Mouse (Mus musculus) splenic B cell, adult 2 months (primary cell): ENCODE results near the gene Lrriq4.
A peak's percentile ranks its signal among the peaks of the same experiment; 100 is the strongest.
"Not testable (repeated sequence)": the region's sequence is repeated elsewhere in the genome, so short reads cannot be mapped to it uniquely, and the experiment has no call there.

Experiments used
- DNase-seq: peaks from one replicate; pipeline ENCODE4 v3.0.0-alpha.2; 2011; ENCODE audit warnings: low read depth, low spot score
- H3K27me3 ChIP-seq: 2 replicates; pipeline ENCODE4 v1.6.1; 2012; ENCODE audit warnings: mild to moderate bottlenecking, low read length, moderate library complexity, mixed read lengths; ENCODE audit not compliant: control insufficient read depth, poor library complexity, insufficient read depth, severe bottlenecking
- H3K36me3 ChIP-seq: 2 replicates; pipeline ENCODE4 v1.6.1; 2012; ENCODE audit warnings: mild to moderate bottlenecking, low read length, moderate library complexity, mixed read lengths; ENCODE audit not compliant: control insufficient read depth, poor library complexity, insufficient read depth, severe bottlenecking

Gene Lrriq4

DNA sequence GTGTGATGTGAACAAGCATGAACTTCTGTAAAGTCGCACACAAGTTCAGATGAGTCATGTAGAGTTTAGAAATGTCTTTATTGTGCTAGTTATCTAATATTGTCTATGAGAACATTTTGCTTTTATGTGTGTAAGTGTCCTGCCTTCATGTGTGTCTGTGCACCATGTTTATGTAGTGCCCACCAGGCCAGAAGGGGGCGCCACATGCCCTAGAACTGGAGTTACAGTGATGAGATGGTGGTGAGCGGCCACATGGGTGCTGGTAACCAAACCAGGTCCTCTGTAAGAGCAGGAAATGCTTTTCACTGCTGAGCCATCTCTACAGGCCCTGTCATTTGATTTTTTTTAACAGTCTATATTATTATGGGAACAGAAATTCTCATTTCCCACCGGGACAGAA is 8.7 kb upstream of the Lrriq4 start:
- no peak for DNase-seq
- no peaks in the 10 kb centered on the region for H3K36me3 ChIP-seq
- H3K27me3 ChIP-seq, result no peaks in the 10 kb centered on the region

DNA sequence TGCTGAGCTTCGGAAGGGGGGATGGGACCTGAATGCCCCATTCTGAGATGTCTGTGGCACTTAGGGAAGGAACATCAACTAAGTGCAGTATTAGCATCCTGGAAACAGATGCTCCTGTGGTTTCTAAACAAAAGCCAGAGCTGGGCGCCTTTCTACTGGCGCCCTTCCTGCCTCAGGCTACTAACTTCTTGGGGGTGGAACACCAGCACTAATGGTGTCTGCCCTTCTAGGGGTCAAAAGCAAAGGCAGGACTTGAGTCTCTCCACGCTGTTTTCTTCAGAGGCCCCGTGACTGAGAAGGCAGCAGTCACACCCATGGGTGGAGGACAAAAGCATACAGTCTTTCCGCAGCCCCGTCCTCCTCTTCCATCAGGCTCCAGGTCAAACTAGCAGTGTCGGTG is 2.5 kb downstream of the Lrriq4 start:
- DNase-seq, result no peak
- Histone ChIP-seq H3K36me3 (no peaks in the 10 kb centered on the region), H3K27me3 (no peaks in the 10 kb centered on the region)

DNA sequence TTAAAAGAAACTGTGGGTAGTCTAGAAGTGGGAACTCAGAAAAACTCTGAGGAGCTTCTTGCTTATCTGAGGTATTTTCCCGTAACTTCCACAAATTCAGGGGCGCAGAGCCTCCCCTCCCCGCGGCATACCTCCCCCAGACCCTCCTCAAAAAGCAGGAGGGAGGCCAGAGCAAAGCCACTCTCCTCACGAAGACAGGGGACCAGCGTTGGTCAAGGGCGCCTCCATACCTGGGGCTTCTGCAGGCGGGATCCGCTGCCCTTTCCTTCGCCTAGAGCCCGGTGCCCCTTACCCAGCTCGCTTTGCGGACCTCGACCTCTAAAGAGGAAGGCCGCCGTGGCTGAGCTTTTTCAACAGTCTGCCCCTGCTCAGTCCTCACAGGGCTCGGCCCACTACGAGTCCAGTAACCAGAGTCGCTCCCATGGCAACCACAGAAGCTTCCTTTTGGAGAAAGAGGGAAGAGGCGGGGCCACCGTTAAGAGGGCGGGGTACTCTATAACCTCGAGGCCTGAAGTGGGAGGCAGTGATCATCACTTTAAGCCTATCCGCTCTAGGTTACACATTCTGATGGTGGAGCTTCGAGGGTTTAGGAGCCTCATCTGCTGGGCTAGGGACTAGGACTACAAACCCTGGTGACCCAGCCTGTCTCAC is 3.3 kb downstream of the Lrriq4 start, which contains the start of gene Lrrc34:
TSS of gene Lrrc34 (minus strand) at position 430 of the 651 bp plus-strand sequence.
- DNase-seq, result peak; percentile 13

DNA sequence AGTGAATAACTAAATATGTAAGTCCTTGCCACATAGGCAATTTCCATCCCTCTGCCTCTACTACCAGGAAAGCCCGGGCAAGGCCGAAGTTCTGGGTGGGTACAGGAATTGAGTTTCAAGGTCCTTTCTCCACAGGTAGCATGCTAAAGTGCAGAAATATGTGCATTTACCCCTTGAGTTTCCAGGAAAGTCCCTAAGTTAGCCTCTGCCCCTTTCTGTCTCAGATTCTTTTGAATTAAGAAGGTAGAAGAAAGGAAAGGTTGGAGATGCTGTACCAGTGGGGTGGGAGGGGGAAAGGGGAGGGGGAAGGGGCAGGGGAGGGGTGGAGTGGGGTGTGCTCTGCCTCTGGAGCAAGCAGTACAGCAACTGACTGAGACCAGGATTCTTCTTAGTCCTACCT is 4.2 kb downstream of the Lrriq4 start:
- DNase-seq, result no peak
- Histone ChIP-seq H3K27me3 (no peaks in the 10 kb centered on the region), H3K36me3 (no peaks in the 10 kb centered on the region)

More for the DNA sequence above, 3.3 kb downstream of the Lrriq4 start, which contains the start of gene Lrrc34:
- Histone ChIP-seq H3K27me3 (no peaks in the 10 kb centered on the region), H3K36me3 (no peaks in the 10 kb centered on the region)

DNA sequence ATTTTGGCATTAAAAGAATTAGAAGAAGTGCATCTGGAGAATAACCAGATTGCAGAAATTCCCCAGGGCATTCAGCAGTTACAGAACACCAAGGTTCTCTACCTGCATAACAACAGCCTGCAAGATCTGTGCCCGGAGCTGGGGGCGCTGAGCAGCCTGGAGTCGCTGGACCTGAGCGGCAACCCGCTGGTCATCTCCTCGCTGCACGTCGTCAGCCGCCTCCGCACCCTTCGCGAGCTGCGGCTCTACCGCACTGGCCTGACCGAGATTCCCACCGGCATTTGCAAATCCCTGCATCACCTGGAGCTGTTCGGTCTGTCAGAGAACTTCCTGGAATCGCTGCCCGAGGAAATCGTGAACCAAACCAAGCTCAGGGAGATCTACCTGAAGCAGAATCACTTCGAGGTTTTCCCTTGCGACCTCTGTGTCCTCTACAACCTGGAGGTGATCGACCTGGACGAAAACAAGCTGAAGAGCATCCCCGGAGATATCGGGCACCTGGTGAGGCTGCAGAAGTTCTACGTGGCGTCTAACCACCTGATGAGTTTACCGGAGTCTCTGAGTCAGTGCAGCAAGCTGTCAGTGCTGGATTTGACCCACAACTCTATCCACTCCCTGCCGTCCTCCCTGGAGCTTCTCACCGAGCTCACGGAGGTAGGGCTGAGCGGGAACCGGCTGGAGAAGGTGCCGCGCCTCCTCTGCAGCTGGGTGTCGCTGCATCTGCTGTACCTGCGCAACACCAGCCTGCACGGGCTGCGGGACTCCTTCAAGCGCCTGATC is 5.9 kb downstream of the Lrriq4 start:
- peak; percentile 9 for DNase-seq
- no peaks in the 10 kb centered on the region for H3K36me3 ChIP-seq
- H3K27me3 ChIP-seq, result no peaks in the 10 kb centered on the region

DNA sequence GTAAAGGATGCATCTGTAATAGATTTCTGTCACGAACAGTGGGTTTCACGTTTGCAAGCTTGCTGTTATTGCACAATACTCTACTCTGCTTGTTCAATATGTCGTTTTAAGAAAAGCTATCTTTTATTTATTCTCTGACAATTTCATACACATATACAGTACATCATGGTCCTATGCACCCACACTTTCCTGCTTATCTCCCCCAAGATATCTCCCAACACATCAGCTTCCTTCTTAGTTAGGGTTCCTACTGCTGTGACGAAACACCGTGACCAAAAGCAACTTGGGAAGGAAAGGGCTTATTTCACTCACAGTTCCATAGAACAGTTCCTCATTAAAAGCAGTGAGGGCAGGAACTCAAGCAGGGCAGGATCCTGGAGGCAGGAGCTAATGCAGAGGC is 11.6 kb downstream of the Lrriq4 start:
- H3K27me3 ChIP-seq, result no peaks in the 10 kb centered on the region
- no peak for DNase-seq

DNA sequence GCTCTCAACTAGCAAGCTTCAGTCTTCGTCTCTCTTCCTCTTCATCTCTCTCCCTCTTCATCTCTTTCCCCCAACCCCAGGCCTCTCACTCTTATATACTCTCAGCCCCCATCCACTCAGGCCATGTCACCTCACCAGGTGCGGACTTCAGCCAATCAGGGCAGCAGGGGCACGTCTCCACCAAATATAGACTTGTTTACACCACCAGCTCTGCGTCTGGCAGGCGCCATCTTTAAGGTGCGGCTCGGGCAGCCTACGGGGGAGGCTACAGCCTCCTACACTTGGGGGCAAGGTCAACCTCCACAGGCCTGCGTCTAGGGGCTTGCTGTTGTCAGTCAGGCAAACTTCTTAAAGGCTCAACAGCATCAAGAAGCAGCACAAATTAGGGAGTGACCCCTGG is 14.2 kb downstream of the Lrriq4 start:
- no peak for DNase-seq
- no peaks in the 10 kb centered on the region for H3K36me3 ChIP-seq
- H3K27me3 ChIP-seq, result no peaks in the 10 kb centered on the region

More for the DNA sequence above, 11.6 kb downstream of the Lrriq4 start:
- no peaks in the 10 kb centered on the region for H3K36me3 ChIP-seq

DNA sequence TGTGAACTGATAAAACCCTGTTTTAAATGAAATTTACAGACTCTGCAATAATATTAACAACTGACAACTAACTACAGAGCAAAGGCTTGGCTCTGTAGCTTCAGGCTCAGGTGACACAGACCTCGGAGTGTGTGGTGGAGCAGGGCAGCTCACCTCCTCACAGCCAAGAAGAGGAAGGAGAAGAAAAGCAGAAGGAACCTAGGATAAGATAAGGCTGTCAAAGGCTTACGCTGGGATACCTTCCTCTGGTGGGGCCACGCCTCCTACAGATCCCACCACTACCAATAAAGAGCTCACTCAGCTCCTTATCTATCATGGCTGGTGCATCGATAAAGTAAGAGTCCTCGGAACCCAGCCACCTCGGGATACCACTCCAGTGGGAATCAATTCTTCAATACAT is 38.9 kb downstream of the Lrriq4 start:
- no peak for DNase-seq
- Histone ChIP-seq H3K36me3 (no peaks in the 10 kb centered on the region), H3K27me3 (no peaks in the 10 kb centered on the region; the same call in 1 of the 2 replicates)

DNA sequence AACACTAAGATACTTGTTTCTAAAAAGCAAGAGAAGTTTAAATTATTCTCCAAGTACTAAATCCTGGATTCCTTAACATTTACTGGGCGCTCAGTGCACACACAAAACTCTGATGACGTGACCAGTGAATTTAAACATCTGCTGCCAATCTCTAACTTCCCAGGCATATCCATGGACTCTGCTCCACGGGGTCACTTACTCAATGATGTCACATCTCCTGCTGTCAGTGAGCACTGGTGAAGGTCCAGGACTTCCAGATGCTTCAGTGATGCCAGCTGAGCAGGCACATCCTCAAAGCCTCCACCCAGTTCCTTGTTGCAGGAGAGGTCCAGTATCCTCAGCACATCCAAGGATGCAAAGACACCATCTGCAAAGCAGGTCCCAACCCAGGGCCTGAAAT is 42.9 kb downstream of the Lrriq4 start:
- DNase-seq, result no peak
- no peaks in the 10 kb centered on the region for H3K36me3 ChIP-seq
- H3K27me3 ChIP-seq, result no peaks in the 10 kb centered on the region; the same call in 1 of the 2 replicates

DNA sequence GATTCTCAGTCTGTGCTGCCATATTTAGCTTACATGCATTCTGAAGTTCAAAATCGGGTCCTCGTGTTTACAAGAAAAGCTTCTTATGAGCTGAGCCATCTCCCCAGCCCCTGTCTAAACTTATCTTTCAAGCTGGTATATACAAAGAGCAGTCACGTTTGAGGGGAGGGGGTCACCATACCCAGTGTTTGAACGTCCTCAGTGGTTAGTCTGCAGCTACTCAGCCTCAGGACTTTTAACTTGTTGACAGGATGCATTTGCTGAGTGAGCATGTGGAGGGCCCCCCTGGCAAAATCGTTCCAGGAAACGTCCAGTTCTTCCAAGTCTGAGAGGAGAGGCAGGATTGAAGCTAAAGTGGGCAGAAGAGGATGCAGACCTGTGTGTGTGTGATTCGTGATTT is 46.7 kb downstream of the Lrriq4 start:
- Histone ChIP-seq H3K27me3 (no peaks in the 10 kb centered on the region; the same call in 1 of the 2 replicates), H3K36me3 (no peaks in the 10 kb centered on the region)
- no peak for DNase-seq

DNA sequence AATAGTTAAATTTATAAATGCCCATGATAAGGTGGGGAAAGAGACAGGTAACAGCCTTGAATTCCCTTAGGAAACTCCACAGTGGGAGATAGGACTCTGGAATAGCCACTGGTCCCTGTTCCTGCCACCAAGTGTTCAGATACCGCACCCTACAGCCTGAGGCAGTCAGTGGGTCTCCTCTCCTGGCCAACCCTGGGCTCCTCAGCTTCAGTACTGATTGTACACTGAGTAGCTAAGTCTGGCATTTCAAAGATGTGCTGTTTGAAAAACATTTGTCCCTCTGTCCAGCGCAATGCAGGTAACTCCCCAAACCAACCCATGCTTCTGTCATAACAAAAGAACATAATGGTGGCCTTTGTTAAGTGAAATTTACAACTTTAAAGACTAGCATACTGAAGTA is 51.4 kb downstream of the Lrriq4 start:
- no peaks in the 10 kb centered on the region for H3K36me3 ChIP-seq
- no peak for DNase-seq
- H3K27me3 ChIP-seq, result no peaks in the 10 kb centered on the region; the same call in 1 of the 2 replicates

DNA sequence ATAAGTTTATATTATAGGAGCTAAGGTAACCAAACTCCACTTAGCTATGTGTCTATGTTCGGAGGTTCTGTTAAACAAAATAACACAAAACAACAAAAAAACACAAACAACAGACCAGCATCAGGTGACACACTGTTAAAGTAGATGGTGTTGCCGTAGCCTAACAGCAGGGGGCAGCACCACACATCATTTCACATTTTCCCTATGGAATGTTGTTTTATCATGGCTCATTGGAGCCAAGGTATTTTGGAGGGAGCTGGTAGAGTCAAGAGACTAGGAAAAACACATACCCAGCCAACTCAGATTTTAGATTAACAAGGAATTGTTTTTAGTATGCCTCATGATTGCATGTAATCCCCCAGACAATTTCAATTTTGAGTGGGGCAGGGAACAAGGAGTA is 52.0 kb downstream of the Lrriq4 start:
- no peaks in the 10 kb centered on the region for H3K36me3 ChIP-seq
- peak; percentile 23 for DNase-seq
- H3K27me3 ChIP-seq, result no peaks in the 10 kb centered on the region; the same call in 1 of the 2 replicates

DNA sequence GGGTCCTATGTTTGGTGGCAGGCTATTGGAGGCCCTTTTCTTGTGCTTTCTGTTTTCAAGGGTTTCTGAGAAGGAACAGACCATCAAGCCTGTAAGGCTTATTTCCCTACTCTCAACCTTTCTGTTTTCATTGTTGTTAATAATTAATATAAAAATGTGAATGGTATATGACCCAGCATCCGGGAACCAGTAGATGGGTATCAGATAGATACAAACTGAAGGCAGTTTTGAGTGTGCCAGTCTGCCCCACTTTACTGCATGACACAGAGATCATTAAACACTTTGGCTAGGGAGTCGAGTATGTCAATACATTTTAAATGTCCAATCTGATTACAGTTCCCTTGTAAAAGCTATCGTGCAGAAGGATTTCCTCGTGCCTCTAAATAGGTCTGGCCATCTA is 53.6 kb downstream of the Lrriq4 start:
- Histone ChIP-seq H3K36me3 (no peaks in the 10 kb centered on the region), H3K27me3 (no peaks in the 10 kb centered on the region)
- no peak for DNase-seq

DNA sequence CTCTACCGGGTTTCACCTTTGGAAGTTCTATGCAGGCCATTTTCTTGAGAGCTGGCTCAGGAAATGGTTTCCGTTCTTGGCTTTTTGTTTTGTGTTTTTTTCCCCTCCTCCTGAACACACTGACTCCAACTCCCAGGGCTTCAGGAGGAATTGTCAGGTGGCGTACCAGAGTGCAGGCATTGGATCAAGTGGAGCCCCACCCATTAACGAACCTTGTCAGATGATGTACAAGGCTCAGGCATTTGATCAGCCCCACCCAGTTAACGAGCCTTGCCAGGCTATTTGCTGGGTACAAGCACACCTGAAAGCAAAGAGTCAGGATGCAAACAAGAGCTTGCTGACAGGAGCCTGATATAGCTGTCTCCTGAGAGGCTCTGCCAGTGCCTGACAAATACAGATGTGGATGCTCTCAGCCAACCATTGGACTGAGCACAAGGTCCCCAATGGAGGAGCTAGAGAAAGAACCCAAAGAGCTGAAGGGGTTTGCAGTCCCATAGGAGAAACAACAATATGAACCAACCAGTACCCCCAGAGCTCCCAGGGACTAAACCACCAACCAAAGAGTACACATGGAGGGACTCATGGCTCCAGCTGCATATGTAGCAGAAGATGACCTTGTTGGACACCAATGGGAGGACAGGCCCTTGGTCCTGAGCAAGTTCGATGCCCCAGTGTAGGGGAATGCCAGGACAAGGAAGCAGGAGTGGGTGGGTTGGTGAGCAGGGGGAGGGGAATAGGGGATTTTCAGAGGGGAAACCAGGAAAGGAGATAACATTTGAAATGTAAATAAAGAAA is 55.6 kb downstream of the Lrriq4 start, which contains the start of gene Lrrc31:
TSS of gene Lrrc31 (minus strand) at position 133 of the 795 bp plus-strand sequence.
- H3K36me3 ChIP-seq, H3K27me3 ChIP-seq, DNase-seq: not testable (repeated sequence)

DNA sequence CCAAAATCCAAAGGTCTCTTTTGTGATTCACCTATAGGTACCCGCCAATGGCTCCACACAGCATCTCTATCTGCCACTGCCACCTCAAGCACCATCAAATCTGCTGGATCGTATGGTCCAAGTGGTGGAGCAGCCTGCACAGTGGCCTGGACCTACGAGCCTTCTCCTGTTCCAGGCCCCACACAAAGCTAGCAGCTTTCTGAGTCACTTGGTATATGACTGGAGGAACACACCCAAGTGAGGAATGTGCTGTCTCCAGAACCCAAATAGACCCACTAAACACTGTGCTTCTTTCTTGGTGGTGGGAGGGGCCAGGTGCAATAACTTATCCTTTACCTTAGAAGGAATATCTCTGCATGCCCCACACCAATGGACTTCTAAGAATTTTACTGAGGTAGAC is 61.7 kb downstream of the Lrriq4 start:
- Histone ChIP-seq H3K36me3 (no peaks in the 10 kb centered on the region), H3K27me3 (no peaks in the 10 kb centered on the region)
- DNase-seq, result no peak
